Mouse (Mus musculus) megakaryocyte, embryonic 14.5 days (primary cell): Measurements from ENCODE around the gene Madd. TPM values are rescaled to one million over a fixed set of nuclear protein-coding genes. Genes with fewer than 3 reads are reported as not detected.

Experiments used
- H3K27me3 ChIP-seq: replicated peaks from 2 replicates; pipeline ENCODE3; 2012; ENCODE audit warnings: inconsistent platforms
- H3K36me3 ChIP-seq: replicated peaks from 2 replicates; pipeline ENCODE3; 2012; ENCODE audit warnings: low read length, inconsistent platforms, mixed read lengths
- H3K4me1 ChIP-seq: 2 replicates; pipeline ENCODE4 v1.6.1; 2012; ENCODE audit warnings: inconsistent platforms
- H3K4me3 ChIP-seq: replicated peaks from 2 replicates; pipeline ENCODE3; 2012; ENCODE audit warnings: moderate library complexity, mild to moderate bottlenecking, inconsistent platforms
- H3K9me3 ChIP-seq: 2 replicates; pipeline ENCODE4 v1.6.1; 2012; ENCODE audit warnings: inconsistent platforms
- FLI1 ChIP-seq: IDR thresholded peaks from 2 replicates; pipeline ENCODE4 v1.6.1; 2012; ENCODE audit warnings: low read length, inconsistent platforms, mixed read lengths
- GATA1 ChIP-seq: IDR thresholded peaks from 3 replicates; pipeline ENCODE4 v1.6.1; 2012; ENCODE audit warnings: mixed read lengths, low read length, inconsistent platforms, borderline replicate concordance
- polyA plus RNA-seq: library from polyadenylated mRNA; stranded (reverse); fragments of >175 nt; gene quantifications from 2 replicates; pipeline ENCODE4 v1.2.3, GENCODE M21; 2012; ENCODE audit warnings: low replicate concordance; ENCODE audit not compliant: insufficient read depth

Madd gene
- polyA plus RNA-seq, 1 experiment = 14.6 TPM

- Histone ChIP-seq H3K36me3 (no peaks in the 10 kb centered on the region), H3K27me3 (peaks cover 1% of the 10 kb centered on the region), H3K4me3 (no peak overlapping the region), H3K4me1 (peaks cover 53% of the 10 kb centered on the region), H3K9me3 (no peaks in the 10 kb centered on the region)
- TF ChIP-seq GATA1 (no peak), FLI1 (no peak)
Measured at GRCm38 (mm10) chr2:91198888-91199287, 15.3 kb upstream of the Madd start.

GRCm38 (mm10) chr2:91196577-91197001 lies 13.0 kb upstream of the Madd start:
- H3K4me3 ChIP-seq = no peak overlapping the region
- no peaks in the 10 kb centered on the region for H3K36me3 ChIP-seq

GRCm38 (mm10) chr2:91194624-91195332 lies 11.1 kb upstream of the Madd start:
- Histone ChIP-seq H3K4me3 (peak overlapping the region; percentile 81), H3K27me3 (peaks cover 6% of the 10 kb centered on the region), H3K4me1 (peaks cover 54% of the 10 kb centered on the region), H3K9me3 (no peaks in the 10 kb centered on the region), H3K36me3 (no peaks in the 10 kb centered on the region)
- TF ChIP-seq GATA1 (no peak), FLI1 (no peak)

More at GRCm38 (mm10) chr2:91196577-91197001, 13.0 kb upstream of the Madd start:
- peaks cover 6% of the 10 kb centered on the region for H3K27me3 ChIP-seq
- peaks cover 47% of the 10 kb centered on the region for H3K4me1 ChIP-seq
- no peaks in the 10 kb centered on the region for H3K9me3 ChIP-seq
- TF ChIP-seq FLI1 (no peak), GATA1 (no peak)

GRCm38 (mm10) chr2:91190501-91190900 lies 6.9 kb upstream of the Madd start:
- Histone ChIP-seq H3K9me3 (no peaks in the 10 kb centered on the region), H3K4me3 (no peak overlapping the region), H3K36me3 (no peaks in the 10 kb centered on the region), H3K4me1 (peaks cover 68% of the 10 kb centered on the region), H3K27me3 (peaks cover 5% of the 10 kb centered on the region)
- no peak for TF ChIP-seq FLI1
- no peak for TF ChIP-seq GATA1

GRCm38 (mm10) chr2:91187431-91187830 lies 3.8 kb upstream of the Madd start:
- Histone ChIP-seq H3K9me3 (no peaks in the 10 kb centered on the region), H3K27me3 (peaks cover 3% of the 10 kb centered on the region), H3K4me1 (peaks cover 67% of the 10 kb centered on the region), H3K36me3 (peaks cover 9% of the 10 kb centered on the region), H3K4me3 (peak overlapping the region; percentile 74)
- TF ChIP-seq GATA1 (no peak), FLI1 (no peak)

GRCm38 (mm10) chr2:91186208-91186607 lies 2.6 kb upstream of the Madd start:
- no peaks in the 10 kb centered on the region for H3K27me3 ChIP-seq
- no peak overlapping the region for H3K4me3 ChIP-seq
- peaks cover 15% of the 10 kb centered on the region for H3K36me3 ChIP-seq
- H3K4me1 ChIP-seq = peaks cover 72% of the 10 kb centered on the region
- H3K9me3 ChIP-seq = no peaks in the 10 kb centered on the region
- TF ChIP-seq FLI1 (no peak), GATA1 (no peak)

GRCm38 (mm10) chr2:91183148-91183513 lies 506 bp downstream of the Madd start:
- H3K27me3 ChIP-seq = no peaks in the 10 kb centered on the region
- H3K36me3 ChIP-seq = peaks cover 42% of the 10 kb centered on the region
- H3K4me3 ChIP-seq = peak overlapping the region; percentile 97
- TF ChIP-seq FLI1 = no peak
- TF ChIP-seq GATA1 = no peak
- H3K9me3 ChIP-seq = no peaks in the 10 kb centered on the region
- peaks cover 67% of the 10 kb centered on the region for H3K4me1 ChIP-seq

- Histone ChIP-seq H3K4me1 (peaks cover 69% of the 10 kb centered on the region), H3K27me3 (no peaks in the 10 kb centered on the region), H3K9me3 (no peaks in the 10 kb centered on the region), H3K4me3 (peak overlapping the region; percentile 97), H3K36me3 (peaks cover 48% of the 10 kb centered on the region)
- TF ChIP-seq FLI1 (no peak), GATA1 (no peak)
Measured at GRCm38 (mm10) chr2:91182405-91183147, 1.1 kb downstream of the Madd start.

- TF ChIP-seq GATA1 (no peak), FLI1 (no peak)
- peaks cover 63% of the 10 kb centered on the region for H3K4me1 ChIP-seq
- peaks cover 51% of the 10 kb centered on the region for H3K36me3 ChIP-seq
- H3K27me3 ChIP-seq = no peaks in the 10 kb centered on the region
- H3K9me3 ChIP-seq = no peaks in the 10 kb centered on the region
- H3K4me3 ChIP-seq = peak overlapping the region; percentile 97
Measured at GRCm38 (mm10) chr2:91182016-91182404, 1.6 kb downstream of the Madd start.

- no peak for TF ChIP-seq GATA1
- no peak for TF ChIP-seq FLI1
- H3K27me3 ChIP-seq = no peaks in the 10 kb centered on the region
- H3K4me1 ChIP-seq = peaks cover 55% of the 10 kb centered on the region
- H3K9me3 ChIP-seq = no peaks in the 10 kb centered on the region
- peak overlapping the region; percentile 40 for H3K4me3 ChIP-seq
- H3K36me3 ChIP-seq = peaks cover 64% of the 10 kb centered on the region
Measured at GRCm38 (mm10) chr2:91180706-91181105, 2.9 kb downstream of the Madd start.
